Mouse (Mus musculus) midbrain, embryonic 11.5 days (tissue): ENCODE measurements around the gene Cops9. TPM values are rescaled to one million over a fixed set of nuclear protein-coding genes. Genes with fewer than 3 reads are reported as not detected.
A peak's percentile ranks its signal among the peaks of the same experiment; 100 is the strongest.

Experiments
- ATAC-seq: fragments of 200-750 bp; cut with Nextera tagmentation; 2 replicates; pipeline ENCODE4 v1.8.0; 2017; ENCODE audit warnings: moderate TSS enrichment, moderate library complexity; ENCODE audit not compliant: low FRiP score
- DNase-seq: peaks from one replicate; pipeline ENCODE4 v3.0.0; 2015; ENCODE audit warnings: low spot score; ENCODE audit errors: missing footprints
- H3K27ac ChIP-seq: fragments of 300-500 bp; sonication (generic); 2 replicates; pipeline ENCODE4 v1.5.1; 2014; ENCODE audit warnings: low read depth, low read length
- H3K27me3 ChIP-seq: fragments of 300-500 bp; sonication (generic); 2 replicates; pipeline ENCODE4 v1.6.1; 2014; ENCODE audit warnings: mild to moderate bottlenecking, low read length, moderate library complexity, mixed read lengths; ENCODE audit not compliant: control insufficient read depth, insufficient read depth
- H3K36me3 ChIP-seq: fragments of 300-500 bp; sonication (generic); 2 replicates; pipeline ENCODE4 v1.6.1; 2014; ENCODE audit warnings: mild to moderate bottlenecking, low read length, moderate library complexity, mixed read lengths; ENCODE audit not compliant: control insufficient read depth, insufficient read depth
- H3K4me1 ChIP-seq: fragments of 300-500 bp; sonication (generic); 2 replicates; pipeline ENCODE4 v1.6.1; 2014; ENCODE audit warnings: low read length; ENCODE audit not compliant: control insufficient read depth, insufficient read depth
- H3K4me2 ChIP-seq: fragments of 300-500 bp; sonication (generic); 2 replicates; pipeline ENCODE4 v1.6.1; 2014; ENCODE audit warnings: mild to moderate bottlenecking, moderate library complexity
- H3K4me3 ChIP-seq: fragments of 300-500 bp; sonication (generic); 2 replicates; pipeline ENCODE4 v1.5.1; 2014; ENCODE audit warnings: low read depth, low read length
- H3K9ac ChIP-seq: fragments of 300-500 bp; sonication (generic); 2 replicates; pipeline ENCODE4 v1.6.1; 2014; ENCODE audit warnings: low read length
- H3K9me3 ChIP-seq: fragments of 300-500 bp; sonication (generic); 2 replicates; pipeline ENCODE4 v1.6.1; 2016; ENCODE audit warnings: low read length; ENCODE audit not compliant: control insufficient read depth
- WGBS: fragments of 180-500 bp; shearing (Covaris S2); extraction: QIAGEN DNeasy Blood & Tissue Kit; methylation state at CpG from one replicate; pipeline ENCODE4 v1.1.7; 2014; 5-methylcytosine and 5-hydroxymethylcytosine counted together
- polyA plus RNA-seq: library from polyadenylated mRNA; unstranded; fragments of >200 nt; fragmentation: Nextera tagmentation; extraction: Ambion mirVana; gene quantifications from 2 replicates; pipeline ENCODE4 v1.2.1, GENCODE M21; 2014

The Cops9 gene
- polyA plus RNA-seq, 1 experiment from 2014 or later, result 411 TPM

- no peak overlapping the region for H3K4me2 ChIP-seq
- DNase-seq (no peak), ATAC-seq (no peak)
- H3K36me3 ChIP-seq, result peaks cover 8% of the 10 kb centered on the region; the same call in 1 of the 2 replicates
- H3K4me1 ChIP-seq, result peaks cover 4% of the 10 kb centered on the region
- H3K4me3 ChIP-seq, result no peak overlapping the region
- H3K27ac ChIP-seq, result no peak overlapping the region
- no peaks in the 10 kb centered on the region for H3K9me3 ChIP-seq
- no peak overlapping the region for H3K9ac ChIP-seq
- H3K27me3 ChIP-seq, result no peaks in the 10 kb centered on the region
- 80% methylated on average over 5 of the region's 5 CpGs for WGBS
Measured at GRCm38 (mm10) chr1:92632196-92632595, 9.6 kb downstream of the Cops9 start.

DNA sequence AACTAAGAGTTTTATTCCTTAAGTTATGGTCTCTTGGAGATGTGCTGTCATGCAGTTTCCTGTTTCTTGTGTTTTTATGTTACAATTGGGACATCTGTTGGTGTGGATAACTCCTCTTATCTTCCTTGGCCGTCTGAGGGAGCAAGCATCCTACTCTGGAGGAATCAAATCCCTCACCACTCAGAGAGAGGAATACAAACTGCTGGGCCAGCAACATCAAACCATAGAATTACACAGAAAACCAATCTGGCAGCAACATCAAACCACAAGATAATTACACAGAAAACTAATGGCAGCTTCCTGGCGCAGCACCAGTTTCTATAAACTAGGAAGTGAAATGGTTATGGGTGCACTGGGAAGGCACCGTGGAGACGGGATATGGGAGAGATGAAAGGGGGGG lies 13.6 kb downstream of the Cops9 start:
- H3K27ac ChIP-seq, result no peak overlapping the region
- no peak overlapping the region for H3K4me2 ChIP-seq
- DNase-seq, result no peak

DNA sequence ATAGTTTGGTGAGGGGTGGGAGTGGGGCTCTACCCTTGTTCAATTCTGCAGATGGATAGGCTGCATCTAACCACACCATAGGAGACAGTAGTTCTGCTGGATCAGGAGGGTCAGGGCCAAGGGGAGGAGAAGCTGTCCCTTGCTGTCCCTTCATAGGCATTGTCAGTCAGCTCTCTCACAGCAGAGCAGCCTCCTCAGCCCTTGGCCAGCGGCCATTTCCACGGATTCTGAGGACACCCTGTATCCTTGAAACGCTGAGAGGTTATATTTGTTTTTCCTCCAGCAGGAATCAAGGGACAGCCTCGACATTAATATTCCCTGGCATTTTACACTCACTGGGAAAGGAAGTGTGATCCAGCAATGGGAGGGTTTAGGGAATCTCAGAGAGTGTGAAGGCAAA lies 23.4 kb downstream of the Cops9 start:
- H3K4me3 ChIP-seq, result no peak overlapping the region
- 57% methylated on average over 4 of the region's 4 CpGs for WGBS
- ATAC-seq, result no peak

More for the DNA sequence above, 13.6 kb downstream of the Cops9 start:
- H3K4me1 ChIP-seq, result no peaks in the 10 kb centered on the region
- no peaks in the 10 kb centered on the region for H3K9me3 ChIP-seq
- 85% methylated on average over 4 of the region's 4 CpGs for WGBS
- H3K27me3 ChIP-seq, result no peaks in the 10 kb centered on the region
- no peak overlapping the region for H3K4me3 ChIP-seq
- H3K9ac ChIP-seq, result no peak overlapping the region
- ATAC-seq, result no peak
- H3K36me3 ChIP-seq, result no peaks in the 10 kb centered on the region

GRCm38 (mm10) chr1:92617488-92617887 lies 24.3 kb downstream of the Cops9 start, which contains the start of gene Olfr12:
TSS of gene Olfr12 (plus strand) at chr1:92617788.
- H3K36me3 ChIP-seq, result no peaks in the 10 kb centered on the region
- H3K27me3 ChIP-seq, result no peaks in the 10 kb centered on the region
- H3K27ac ChIP-seq, result no peak within 1 kb of the TSS
- no peaks in the 10 kb centered on the region for H3K4me1 ChIP-seq
- DNase-seq (no peak), ATAC-seq (no peak)
- H3K9ac ChIP-seq, result no peak within 1 kb of the TSS
- no peaks in the 10 kb centered on the region for H3K9me3 ChIP-seq
- no peak within 1 kb of the TSS for H3K4me3 ChIP-seq
- no peak within 1 kb of the TSS for H3K4me2 ChIP-seq
- 66% methylated on average over 2 of the region's 2 CpGs for WGBS

More for the DNA sequence above, 23.4 kb downstream of the Cops9 start:
- H3K9me3 ChIP-seq, result no peaks in the 10 kb centered on the region
- no peaks in the 10 kb centered on the region for H3K27me3 ChIP-seq
- no peak overlapping the region for H3K9ac ChIP-seq
- no peak overlapping the region for H3K27ac ChIP-seq
- DNase-seq, result no peak
- no peaks in the 10 kb centered on the region for H3K36me3 ChIP-seq
- H3K4me1 ChIP-seq, result no peaks in the 10 kb centered on the region
- H3K4me2 ChIP-seq, result no peak overlapping the region

DNA sequence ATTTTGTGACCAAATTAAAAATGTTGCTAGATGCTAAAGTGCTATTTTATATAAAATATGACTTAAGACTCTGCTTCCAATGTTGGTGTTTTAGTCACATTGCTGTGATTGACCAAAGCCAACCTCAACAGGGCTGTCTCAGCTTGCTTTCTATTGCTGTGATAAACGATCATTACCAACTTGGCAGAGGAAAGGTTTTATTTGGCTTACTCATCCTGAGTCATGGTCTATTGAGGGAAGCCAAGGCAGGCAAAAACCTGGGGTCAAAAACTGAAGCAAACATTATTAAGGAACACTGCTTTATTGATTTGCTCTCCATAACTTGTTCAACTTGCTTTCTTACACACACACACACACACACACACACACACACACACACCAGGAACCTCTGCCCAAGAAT lies 25.7 kb downstream of the Cops9 start:
- Histone ChIP-seq H3K9me3 (no peaks in the 10 kb centered on the region), H3K9ac (no peak overlapping the region), H3K4me3 (no peak overlapping the region), H3K27ac (no peak overlapping the region), H3K27me3 (no peaks in the 10 kb centered on the region), H3K36me3 (no peaks in the 10 kb centered on the region), H3K4me1 (no peaks in the 10 kb centered on the region), H3K4me2 (no peak overlapping the region)
- no peak for DNase-seq
- no peak for ATAC-seq
- 93% methylated on average over 1 of the region's 1 CpGs for WGBS

- Histone ChIP-seq H3K9ac (no peak overlapping the region), H3K4me1 (no peaks in the 10 kb centered on the region), H3K36me3 (no peaks in the 10 kb centered on the region), H3K27ac (no peak overlapping the region), H3K4me2 (no peak overlapping the region), H3K4me3 (no peak overlapping the region), H3K27me3 (no peaks in the 10 kb centered on the region), H3K9me3 (no peaks in the 10 kb centered on the region)
- 18% methylated on average over 1 of the region's 1 CpGs for WGBS
- ATAC-seq, result no peak
- DNase-seq, result no peak
Measured at GRCm38 (mm10) chr1:92614516-92614915, 27.3 kb downstream of the Cops9 start.

DNA sequence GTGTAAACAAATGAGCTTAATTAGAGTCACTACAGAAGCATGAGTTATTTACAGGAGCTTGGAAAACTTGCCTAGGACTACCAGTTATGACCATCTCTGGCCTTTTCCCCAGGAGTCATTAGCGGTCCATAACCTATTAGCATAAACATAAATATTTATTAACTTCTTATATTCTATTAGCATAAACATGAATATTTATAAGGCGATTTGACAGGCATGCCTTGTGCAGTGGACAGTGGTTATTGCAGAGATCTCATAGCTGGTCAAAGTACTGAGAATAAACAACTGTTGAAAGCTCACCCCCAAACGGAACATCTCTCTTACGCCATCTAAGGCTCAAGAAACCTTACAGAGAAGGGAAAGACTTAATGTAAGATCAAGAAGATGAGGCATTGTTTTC lies 28.6 kb downstream of the Cops9 start:
- Histone ChIP-seq H3K27me3 (no peaks in the 10 kb centered on the region), H3K4me1 (no peaks in the 10 kb centered on the region), H3K9ac (no peak overlapping the region), H3K27ac (no peak overlapping the region), H3K36me3 (no peaks in the 10 kb centered on the region), H3K4me2 (no peak overlapping the region), H3K9me3 (no peaks in the 10 kb centered on the region), H3K4me3 (no peak overlapping the region)
- DNase-seq (no peak), ATAC-seq (peak; percentile 59)
- 48% methylated on average over 4 of the region's 4 CpGs for WGBS

DNA sequence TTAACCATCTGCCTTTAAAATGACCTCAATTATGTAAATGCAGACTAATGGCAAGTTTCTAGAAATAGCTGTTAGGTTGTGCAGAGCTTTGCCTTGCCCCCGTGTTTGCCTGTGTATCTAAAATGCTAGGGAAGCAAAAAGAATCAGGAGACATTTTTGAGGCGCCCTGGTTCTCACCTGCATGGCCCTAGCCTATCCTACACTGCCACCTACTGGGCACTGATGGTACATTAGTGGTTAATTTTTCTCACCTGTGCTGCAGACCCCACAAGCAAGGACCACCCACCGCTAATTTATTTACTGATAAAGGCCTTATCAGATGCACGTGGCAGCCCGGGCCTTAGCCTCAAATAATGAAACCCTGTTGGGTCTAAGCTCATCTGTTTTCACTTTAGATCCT lies 30.8 kb downstream of the Cops9 start:
- 10% methylated on average over 5 of the region's 5 CpGs for WGBS
- Histone ChIP-seq H3K4me3 (no peak overlapping the region), H3K27ac (no peak overlapping the region), H3K9me3 (no peaks in the 10 kb centered on the region), H3K4me1 (no peaks in the 10 kb centered on the region), H3K9ac (no peak overlapping the region), H3K36me3 (no peaks in the 10 kb centered on the region), H3K27me3 (no peaks in the 10 kb centered on the region), H3K4me2 (no peak overlapping the region)
- DNase-seq (peak; percentile 87), ATAC-seq (no peak)

- DNase-seq (no peak), ATAC-seq (no peak)
- H3K36me3 ChIP-seq, result no peaks in the 10 kb centered on the region
- H3K27ac ChIP-seq, result no peak overlapping the region
- H3K4me1 ChIP-seq, result no peaks in the 10 kb centered on the region
- H3K4me2 ChIP-seq, result no peak overlapping the region
- no peaks in the 10 kb centered on the region for H3K9me3 ChIP-seq
- no peaks in the 10 kb centered on the region for H3K27me3 ChIP-seq
- no peak overlapping the region for H3K9ac ChIP-seq
- 79% methylated on average over 4 of the region's 4 CpGs for WGBS
- no peak overlapping the region for H3K4me3 ChIP-seq
Measured at GRCm38 (mm10) chr1:92607711-92608110, 34.1 kb downstream of the Cops9 start.

GRCm38 (mm10) chr1:92605482-92605881 lies 36.3 kb downstream of the Cops9 start, which contains the start of gene Olfr1410:
TSS of gene Olfr1410 (plus strand) at chr1:92605782.
- Histone ChIP-seq H3K4me3 (no peak within 1 kb of the TSS), H3K27me3 (no peaks in the 10 kb centered on the region), H3K4me1 (no peaks in the 10 kb centered on the region), H3K9ac (no peak within 1 kb of the TSS), H3K27ac (no peak within 1 kb of the TSS), H3K4me2 (no peak within 1 kb of the TSS), H3K36me3 (no peaks in the 10 kb centered on the region), H3K9me3 (no peaks in the 10 kb centered on the region)
- DNase-seq, result no peak
- ATAC-seq, result no peak
- WGBS, result 80% methylated on average over 1 of the region's 1 CpGs
